Mouse (Mus musculus): ENCODE data around the gene Cd200.

Gene Cd200

GRCm38 (mm10) chr16:45344879-45345278 is 64.0 kb downstream of the Cd200 start:
- DNase-seq (ENCODE audit: extremely low spot score, low spot score) = no peak

- DNase-seq (ENCODE audit: extremely low spot score, low spot score) = no peak
Observed at GRCm38 (mm10) chr16:45336478-45336877, 72.4 kb downstream of the Cd200 start.

DNA sequence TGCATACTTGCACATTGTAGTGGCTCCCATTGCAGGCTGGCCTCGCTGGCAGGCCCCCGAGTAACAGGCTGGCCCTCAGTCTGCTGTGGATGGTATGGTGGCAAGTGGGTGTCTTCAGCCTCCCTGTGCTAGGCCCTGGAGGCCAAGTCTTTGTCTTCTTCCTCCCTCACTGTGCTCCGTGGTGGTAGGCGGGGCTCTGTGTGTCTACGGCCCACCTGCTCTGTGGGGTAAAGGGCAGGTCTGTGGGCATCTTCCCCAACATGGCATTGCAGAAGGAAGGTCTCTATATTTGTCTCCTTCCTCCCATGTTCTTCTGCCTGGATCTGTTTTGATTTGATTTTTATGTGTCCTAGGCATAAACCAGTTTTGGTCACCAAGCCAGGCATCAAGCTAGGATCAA is 74.0 kb downstream of the Cd200 start:
- no peak for DNase-seq (ENCODE audit: extremely low spot score, low spot score)

GRCm38 (mm10) chr16:45334376-45334765 is 74.5 kb downstream of the Cd200 start:
- DNase-seq (ENCODE audit: extremely low spot score, low spot score) = no peak

DNA sequence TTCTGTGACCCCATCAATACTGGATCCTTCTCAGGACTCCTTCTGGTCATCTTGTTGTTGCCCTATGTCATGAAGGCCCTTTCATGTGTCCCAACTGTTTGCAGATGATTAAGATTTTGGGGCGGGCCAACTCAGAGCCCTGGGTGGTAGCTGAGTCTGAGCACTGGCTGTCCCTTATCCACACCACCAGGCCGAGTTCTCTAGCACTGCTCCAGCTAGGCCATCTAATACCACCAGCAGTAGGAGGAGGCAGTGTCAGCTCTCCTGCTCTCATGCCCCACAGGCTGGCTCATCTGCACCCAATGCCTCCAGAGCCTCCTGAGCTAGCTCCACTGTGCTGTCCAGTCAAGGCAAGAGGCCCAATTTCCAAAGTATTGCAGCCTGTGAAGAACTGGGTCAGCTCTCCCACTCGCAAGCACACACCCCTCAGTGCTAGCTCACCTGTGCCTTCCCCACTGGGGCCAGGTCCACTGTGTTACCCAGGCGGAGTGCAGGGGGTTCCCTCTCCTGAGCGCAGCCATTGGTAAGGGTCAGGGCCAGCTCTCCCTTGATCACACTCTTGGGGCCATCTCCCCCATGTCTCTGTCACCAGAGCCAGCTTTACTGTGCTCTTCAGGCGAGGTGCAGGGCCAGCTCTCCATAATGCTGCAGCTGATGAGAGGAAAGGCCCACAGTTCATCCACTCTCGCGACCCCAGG is 75.0 kb downstream of the Cd200 start:
- DNase-seq (ENCODE audit: extremely low spot score, low spot score) = no peak

GRCm38 (mm10) chr16:45332591-45332990 is 76.3 kb downstream of the Cd200 start:
- no peak for DNase-seq (ENCODE audit: extremely low spot score, low spot score)
